Mouse (Mus musculus): ENCODE measurements around the gene Scaf1.

The Scaf1 gene

DNA sequence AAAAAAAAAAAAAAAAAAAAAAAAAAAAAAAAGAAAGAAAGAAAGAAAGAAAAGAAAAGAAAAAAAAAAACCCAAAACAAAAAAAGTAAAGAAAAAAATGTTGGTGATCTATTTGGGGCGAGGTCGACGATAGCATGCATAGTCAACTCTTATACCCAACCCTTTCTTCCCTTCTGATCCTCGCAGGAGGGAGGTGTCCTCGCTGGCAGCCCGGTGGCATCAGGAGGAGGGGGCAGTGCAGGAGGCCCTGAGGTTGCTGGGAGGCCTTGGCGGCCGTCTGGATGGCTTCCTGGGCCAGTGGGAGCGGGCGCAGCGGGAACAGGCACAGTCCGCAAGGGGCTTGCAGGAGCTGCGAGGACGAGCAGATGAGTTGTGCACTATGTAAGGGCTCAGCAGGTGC lies 62.6 kb downstream of the Scaf1 start:
- DNase-seq: no peak

Data from kidney, adult 18-20 months (tissue).